Comparison of ENCODE assay signal across 30 mouse cellular contexts in the genomic region with DNA sequence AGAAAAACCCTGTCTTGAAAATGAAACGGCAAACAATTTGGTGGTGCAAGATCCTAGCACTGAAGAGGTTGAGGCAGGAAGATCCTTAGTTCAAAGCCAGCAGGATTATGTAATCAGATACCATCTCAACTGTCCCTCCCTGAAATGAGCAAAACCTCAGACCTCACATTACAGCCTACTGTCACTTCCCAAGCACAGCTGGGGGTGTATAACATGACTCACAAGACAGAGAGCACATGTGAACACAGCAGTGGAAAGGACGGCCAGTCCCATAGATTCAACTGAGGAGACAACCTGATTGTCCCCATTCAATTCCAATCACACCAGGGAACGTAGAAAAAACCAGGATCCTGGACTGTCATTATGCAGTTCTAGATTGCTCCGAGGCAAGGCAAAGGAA. TPM values are rescaled to one million over a fixed set of nuclear protein-coding genes. Genes with fewer than 3 reads are reported as not detected.
DNase-seq lines count a peak whose midpoint lies in the region; ATAC-seq and TF ChIP-seq lines count a peak whose summit lies in the region.
"Had no signal": no experiment of that assay in that cellular context is flagged by ENCODE, and none has a peak within 500 bp of the region (broad histone marks: within the 10 kb centered on the region; RNA-seq: fewer than 3 reads in every experiment).

No protein-coding gene starts in this region.

- no peaks in the 10 kb centered on the region for H3K9me3 ChIP-seq in G1E (replicated peaks)
- no peaks in the 10 kb centered on the region for H3K9me3 ChIP-seq in kidney, embryonic 14.5 days (ENCODE audit: control insufficient read depth, low read length)
- H3K9me3 ChIP-seq: embryonic facial prominence, embryonic 10.5 days; embryonic facial prominence, embryonic 13.5 days; forebrain, embryonic 12.5 days; forebrain, embryonic 15.5 days; heart, embryonic 12.5 days; heart, embryonic 15.5 days; hindbrain, embryonic 10.5 days; hindbrain, embryonic 13.5 days had no signal

- H3K4me2 ChIP-seq in kidney, embryonic 14.5 days (replicated peaks; ENCODE audit: low read depth, low read length): no peak overlapping the region
- H3K4me2 ChIP-seq: embryonic facial prominence, embryonic 13.5 days; forebrain, embryonic 12.5 days; forebrain, embryonic 15.5 days; heart, embryonic 12.5 days; heart, embryonic 15.5 days; hindbrain, embryonic 13.5 days had no signal

- TF ChIP-seq CTCF in G1E (IDR thresholded peaks at IDR 0.05; ENCODE audit: low read depth, low read length): no peak
- TF ChIP-seq CTCF in left cerebral cortex, adult 2 months (IDR thresholded peaks at IDR 0.05): no peak

- peak overlapping the region; percentile 31; the same call in 1 of the 2 replicates for H3K4me3 ChIP-seq in G1E (ENCODE audit: low read depth, low read length)
- H3K4me3 ChIP-seq in kidney, embryonic 14.5 days (ENCODE audit: low read length): no peak overlapping the region
- H3K4me3 ChIP-seq in left cerebral cortex, adult 2 months: no peak overlapping the region
- H3K4me3 ChIP-seq: embryonic facial prominence, embryonic 13.5 days; erythroblast, embryonic 14.5 days; forebrain, embryonic 12.5 days; forebrain, embryonic 15.5 days; heart, embryonic 12.5 days; heart, embryonic 15.5 days; hindbrain, embryonic 10.5 days; hindbrain, embryonic 13.5 days had no signal

- no peak for ATAC-seq in G1E (ENCODE audit: extremely low read depth, insufficient number of reproducible peaks, low FRiP score, poor library complexity, severe bottlenecking)
- 0 out of 2 replicates have a peak, but pooled peaks have one; percentile 17 for ATAC-seq in common myeloid progenitor, adult 5-6 weeks (replicated peaks; ENCODE audit: low read depth, poor library complexity, severe bottlenecking)
- ATAC-seq in megakaryocyte progenitor cell, adult 5-6 weeks (replicated peaks; ENCODE audit: poor library complexity): peak; percentile 88
- no peak for ATAC-seq in kidney, embryonic 14.5 days (ENCODE audit: low FRiP score, low TSS enrichment)
- ATAC-seq: CD4-positive, CD25-positive, alpha-beta regulatory T cell, adult 4 months; forebrain, embryonic 15.5 days; hindbrain, embryonic 16.5 days had no signal

- H3K9ac ChIP-seq in kidney, embryonic 14.5 days (ENCODE audit: low read depth, low read length): no peak overlapping the region
- H3K9ac ChIP-seq: embryonic facial prominence, embryonic 13.5 days; forebrain, embryonic 12.5 days; forebrain, embryonic 15.5 days; heart, embryonic 12.5 days; heart, embryonic 15.5 days; hindbrain, embryonic 13.5 days had no signal

- peaks cover 75% of the 10 kb centered on the region for H3K4me1 ChIP-seq in G1E (ENCODE audit: insufficient read depth, low read depth, low read length)
- H3K4me1 ChIP-seq in kidney, embryonic 14.5 days (ENCODE audit: control insufficient read depth, insufficient read depth, low read length): peaks cover 11% of the 10 kb centered on the region

- 95% methylated on average over 4 of the region's 4 CpGs for WGBS in kidney, embryonic 14.5 days

- no peaks in the 10 kb centered on the region for H3K27me3 ChIP-seq in G1E (ENCODE audit: insufficient read depth, low read length)
- H3K27me3 ChIP-seq in kidney, embryonic 14.5 days (ENCODE audit: control insufficient read depth, insufficient read depth, low read length): no peaks in the 10 kb centered on the region
- H3K27me3 ChIP-seq: embryonic facial prominence, embryonic 13.5 days; forebrain, embryonic 12.5 days; forebrain, embryonic 15.5 days; heart, embryonic 12.5 days; heart, embryonic 15.5 days; hindbrain, embryonic 13.5 days had no signal

- peak; percentile 82 for DNase-seq in 416B (ENCODE audit: low read depth)
- no peak for DNase-seq in G1E (ENCODE audit: low spot score)
- no peak for DNase-seq in neural tube, embryonic 10.5 days (ENCODE audit: extremely low spot score, low spot score)
- DNase-seq in left cerebral cortex, adult 2 months (ENCODE audit: extremely low spot score in 1 of 2, low spot score in 2 of 2): no peak
- no peak for DNase-seq in thymus, postnatal 10 days (ENCODE audit: low spot score in 2 of 2)
- DNase-seq: adrenal gland, adult 2 months; adrenal gland, postnatal 14 days; B cell, adult 2 months; cerebellum, adult 11 months; cerebellum, adult 2 months; cerebellum, adult 9-11 months; cerebellum, postnatal 25 days; embryo, embryonic 11 days; gastrocnemius, postnatal 36 days; heart, postnatal 10 days; heart, postnatal 36 days had no signal

- peaks cover 91% of the 10 kb centered on the region for H3K36me3 ChIP-seq in G1E (replicated peaks)
- peaks cover 88% of the 10 kb centered on the region for H3K36me3 ChIP-seq in kidney, embryonic 14.5 days (ENCODE audit: control insufficient read depth, insufficient read depth, low read length)

- no peak overlapping the region for H3K27ac ChIP-seq in kidney, embryonic 14.5 days (ENCODE audit: low read depth, low read length)
- H3K27ac ChIP-seq in left cerebral cortex, adult 2 months: no peak overlapping the region
- H3K27ac ChIP-seq: embryonic facial prominence, embryonic 10.5 days; embryonic facial prominence, embryonic 13.5 days; forebrain, embryonic 12.5 days; forebrain, embryonic 15.5 days; heart, embryonic 15.5 days; hindbrain, embryonic 10.5 days; hindbrain, embryonic 13.5 days had no signal

- intact Hi-C loops in left cerebral cortex, adult 2 months (cut with DNase I): no loop called here

RNA-seq across cellular contexts. Expression of a gene that starts 6.8 kb away (rescaled TPM):
- total RNA-seq in G1E (2014; fragmentation: Nextera tagmentation): 40.3 and 45.4 TPM in 2 replicates
- total RNA-seq in G1E (2017): 35.8 and 43.1 TPM in 2 replicates
- polyA plus RNA-seq in G1E (2012): 49.1 and 60.6 TPM in 2 replicates
- total RNA-seq in common myeloid progenitor, adult 5-6 weeks (2017): 50.4 and 52.0 TPM in 2 replicates
- total RNA-seq in megakaryocyte progenitor cell, adult 5-6 weeks (2015): 49.9 and 53.9 TPM in 2 replicates
- total RNA-seq in megakaryocyte progenitor cell, adult 5-6 weeks (2017): 21.7 and 31.8 TPM in 2 replicates
- 56.5 and 64.6 TPM in 2 replicates for polyA plus RNA-seq in kidney, embryonic 14.5 days (2014; fragmentation: Nextera tagmentation; extraction: Ambion mirVana)
- total RNA-seq in left cerebral cortex, adult 2 months (2021): 10 to 100 TPM; 23.9 to 26.3 TPM

RNA-seq across cellular contexts. Expression of a gene that starts 7.0 kb away (rescaled TPM):
- total RNA-seq in G1E (2014; fragmentation: Nextera tagmentation) (82.7 and 85.3 TPM in 2 replicates), G1E (2017) (126 and 148 TPM in 2 replicates)
- polyA plus RNA-seq in G1E (2012): 39.1 and 48.4 TPM in 2 replicates
- total RNA-seq in common myeloid progenitor, adult 5-6 weeks (2017): 39.2 and 56.0 TPM in 2 replicates
- total RNA-seq in megakaryocyte progenitor cell, adult 5-6 weeks (2015): 42.9 and 43.8 TPM in 2 replicates
- 43.6 and 50.1 TPM in 2 replicates for total RNA-seq in megakaryocyte progenitor cell, adult 5-6 weeks (2017)
- 68.6 and 72.7 TPM in 2 replicates for polyA plus RNA-seq in kidney, embryonic 14.5 days (2014; fragmentation: Nextera tagmentation; extraction: Ambion mirVana)
- total RNA-seq in left cerebral cortex, adult 2 months (2021): 10 to 100 TPM; 29.7 to 35.9 TPM

RNA-seq across cellular contexts. Expression of a gene that starts 8.4 kb away (rescaled TPM):
- total RNA-seq in G1E (2014; fragmentation: Nextera tagmentation) (not detected in 2 replicates), G1E (2017) (0.06 TPM in 1 of 2 replicates, not detected in the other)
- not detected in 2 replicates for polyA plus RNA-seq in G1E (2012)
- 0.46 TPM in 1 of 2 replicates, not detected in the other for total RNA-seq in common myeloid progenitor, adult 5-6 weeks (2017)
- total RNA-seq in megakaryocyte progenitor cell, adult 5-6 weeks (2015): 0.10 and 1.1 TPM in 2 replicates
- not detected in 2 replicates for total RNA-seq in megakaryocyte progenitor cell, adult 5-6 weeks (2017)
- polyA plus RNA-seq in kidney, embryonic 14.5 days (2014; fragmentation: Nextera tagmentation; extraction: Ambion mirVana): 11.1 and 16.0 TPM in 2 replicates
- 10 to 100 TPM; 15.3 to 22.5 TPM for total RNA-seq in left cerebral cortex, adult 2 months (2021)
- polyA plus RNA-seq: CD4-positive, CD25-positive, alpha-beta regulatory T cell, adult 4 months had no signal

RNA-seq across cellular contexts. Expression of a gene that starts 16.0 kb away (rescaled TPM):
- total RNA-seq in G1E (2014; fragmentation: Nextera tagmentation) (15.1 and 22.0 TPM in 2 replicates), G1E (2017) (45.9 and 55.1 TPM in 2 replicates)
- polyA plus RNA-seq in G1E (2012): 3.8 and 6.6 TPM in 2 replicates
- 4.5 and 5.4 TPM in 2 replicates for total RNA-seq in common myeloid progenitor, adult 5-6 weeks (2017)
- total RNA-seq in megakaryocyte progenitor cell, adult 5-6 weeks (2015): 13.6 and 14.8 TPM in 2 replicates
- 11.1 and 11.2 TPM in 2 replicates for total RNA-seq in megakaryocyte progenitor cell, adult 5-6 weeks (2017)
- polyA plus RNA-seq in kidney, embryonic 14.5 days (2014; fragmentation: Nextera tagmentation; extraction: Ambion mirVana): 24.9 and 35.0 TPM in 2 replicates
- total RNA-seq in left cerebral cortex, adult 2 months (2021): 10 to 100 TPM; 39.3 to 41.8 TPM

RNA-seq across cellular contexts. Expression of a gene that starts 16.6 kb away (rescaled TPM):
- 786 and 910 TPM in 2 replicates for total RNA-seq in G1E (2014; fragmentation: Nextera tagmentation)
- 484 and 801 TPM in 2 replicates for total RNA-seq in G1E (2017)
- polyA plus RNA-seq in G1E (2012): 1,600 and 2,011 TPM in 2 replicates
- 451 and 629 TPM in 2 replicates for total RNA-seq in common myeloid progenitor, adult 5-6 weeks (2017)
- 1,322 and 1,338 TPM in 2 replicates for total RNA-seq in megakaryocyte progenitor cell, adult 5-6 weeks (2015)
- 519 and 522 TPM in 2 replicates for total RNA-seq in megakaryocyte progenitor cell, adult 5-6 weeks (2017)
- polyA plus RNA-seq in kidney, embryonic 14.5 days (2014; fragmentation: Nextera tagmentation; extraction: Ambion mirVana): 981 and 1,041 TPM in 2 replicates
- 100 to 1,000 TPM; 150 to 158 TPM for total RNA-seq in left cerebral cortex, adult 2 months (2021)

Comparison
In these comparisons a context has a peak if more than half of its experiments do, and no peak if none do; other contexts are left out.
1. ATAC-seq: peak in common myeloid progenitor, adult 5-6 weeks (single experiment) and megakaryocyte progenitor cell, adult 5-6 weeks (single experiment); none in G1E (single experiment) and kidney, embryonic 14.5 days (single experiment).
2. RNA of a gene that starts 8.4 kb away (total RNA-seq): 15.3 to 22.5 TPM in left cerebral cortex, adult 2 months; 0.46 TPM in common myeloid progenitor, adult 5-6 weeks, 0.10 to 1.1 TPM in megakaryocyte progenitor cell, adult 5-6 weeks and 0.06 TPM in G1E; every median in the first group is over 4 times any median in the second.